Mouse (Mus musculus) CH12F3 (cell line): Measurements from ENCODE around the gene Slc24a3.

Source experiments
- in situ Hi-C: fragments of 300-500 bp; cut with MboI; formaldehyde crosslinking; loops from 2 replicates; pipeline ENCODE4 v1.14.3; 2020; ENCODE audit warnings: low sequenced_read_pairs

Slc24a3 gene

GRCm38 (mm10) chr2:145342956-145343355 is 175.4 kb downstream of the Slc24a3 start:
- in situ Hi-C loops, result no loop called here

GRCm38 (mm10) chr2:145344521-145344920 is 177.0 kb downstream of the Slc24a3 start:
- in situ Hi-C loops, result no loop called here

- in situ Hi-C loops, result no loop called here
Observed at GRCm38 (mm10) chr2:145353801-145354200, 186.2 kb downstream of the Slc24a3 start.

- in situ Hi-C loops, result no loop called here
Observed at GRCm38 (mm10) chr2:145358236-145358942, 190.8 kb downstream of the Slc24a3 start.

GRCm38 (mm10) chr2:145363604-145364003 is 196.1 kb downstream of the Slc24a3 start:
- in situ Hi-C loops, result no loop called here

- in situ Hi-C loops, result no loop called here
Observed at GRCm38 (mm10) chr2:145368701-145369100, 201.1 kb downstream of the Slc24a3 start.

DNA sequence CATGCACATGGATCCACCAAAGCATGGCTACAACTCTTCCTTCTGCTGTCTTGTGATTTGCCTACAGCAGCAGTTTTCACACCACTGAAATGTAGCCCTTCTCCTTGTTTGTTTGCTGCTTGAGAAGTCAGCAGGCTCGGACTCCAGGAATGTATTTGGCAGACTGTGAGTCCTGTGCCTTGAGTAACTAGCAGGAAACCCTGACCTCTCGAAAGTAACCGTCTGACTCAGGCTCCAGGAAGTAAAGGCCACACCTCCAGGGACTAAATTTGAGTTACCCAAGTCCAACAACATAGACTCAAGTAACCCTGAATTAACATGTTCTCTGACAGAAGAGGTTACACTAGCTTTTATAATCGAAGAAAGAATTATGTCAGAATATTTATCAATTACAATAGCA is 203.2 kb downstream of the Slc24a3 start:
- in situ Hi-C loops, result no loop called here

DNA sequence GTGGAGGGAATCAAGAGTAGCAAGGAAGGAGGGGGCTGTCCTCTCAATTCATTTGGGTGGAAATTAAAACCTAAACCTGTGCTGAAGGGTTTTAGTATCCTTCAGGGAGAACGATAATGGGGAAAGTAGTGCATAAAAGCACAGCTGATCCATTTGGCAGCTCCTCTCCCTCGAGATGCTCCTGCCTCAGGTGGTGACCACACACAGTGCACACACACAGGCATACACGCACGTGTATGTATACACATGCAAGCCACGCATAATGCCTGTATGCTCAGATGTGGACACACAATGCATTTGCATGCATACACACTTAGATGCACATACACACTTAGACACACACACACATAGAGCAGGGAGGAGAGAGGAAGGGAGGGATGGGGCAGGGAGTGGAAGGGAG is 206.2 kb downstream of the Slc24a3 start:
- in situ Hi-C loops, result no loop called here

GRCm38 (mm10) chr2:145382908-145383770 is 215.6 kb downstream of the Slc24a3 start:
- in situ Hi-C loops, result no loop called here

DNA sequence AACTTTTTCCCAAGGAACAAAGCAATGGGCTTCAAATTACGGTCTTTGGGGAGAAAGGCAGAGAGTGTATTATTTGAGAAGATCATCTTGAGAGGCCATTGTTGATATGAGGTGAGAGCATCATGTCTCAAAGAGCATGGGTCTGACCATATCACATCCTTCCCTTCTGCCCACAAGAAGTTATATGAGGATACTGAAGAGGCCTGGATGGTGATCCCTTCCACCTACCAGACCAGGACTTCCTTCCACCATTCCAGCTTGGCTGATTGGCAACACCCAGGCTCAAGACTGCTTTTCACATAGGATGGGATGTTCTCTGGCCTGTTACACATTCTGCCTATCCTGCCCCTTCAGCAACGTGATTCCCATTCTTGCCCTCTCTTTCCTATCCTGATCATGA is 216.7 kb downstream of the Slc24a3 start:
- in situ Hi-C loops, result no loop called here

GRCm38 (mm10) chr2:145385220-145385619 is 217.7 kb downstream of the Slc24a3 start:
- in situ Hi-C loops, result no loop called here

- in situ Hi-C loops, result no loop called here
Observed at GRCm38 (mm10) chr2:145385773-145386172, 218.2 kb downstream of the Slc24a3 start.

- in situ Hi-C loops, result no loop called here
Observed at GRCm38 (mm10) chr2:145395804-145396203, 228.2 kb downstream of the Slc24a3 start.

- in situ Hi-C loops, result no loop called here
Observed at GRCm38 (mm10) chr2:145396579-145396978, 229.0 kb downstream of the Slc24a3 start.

DNA sequence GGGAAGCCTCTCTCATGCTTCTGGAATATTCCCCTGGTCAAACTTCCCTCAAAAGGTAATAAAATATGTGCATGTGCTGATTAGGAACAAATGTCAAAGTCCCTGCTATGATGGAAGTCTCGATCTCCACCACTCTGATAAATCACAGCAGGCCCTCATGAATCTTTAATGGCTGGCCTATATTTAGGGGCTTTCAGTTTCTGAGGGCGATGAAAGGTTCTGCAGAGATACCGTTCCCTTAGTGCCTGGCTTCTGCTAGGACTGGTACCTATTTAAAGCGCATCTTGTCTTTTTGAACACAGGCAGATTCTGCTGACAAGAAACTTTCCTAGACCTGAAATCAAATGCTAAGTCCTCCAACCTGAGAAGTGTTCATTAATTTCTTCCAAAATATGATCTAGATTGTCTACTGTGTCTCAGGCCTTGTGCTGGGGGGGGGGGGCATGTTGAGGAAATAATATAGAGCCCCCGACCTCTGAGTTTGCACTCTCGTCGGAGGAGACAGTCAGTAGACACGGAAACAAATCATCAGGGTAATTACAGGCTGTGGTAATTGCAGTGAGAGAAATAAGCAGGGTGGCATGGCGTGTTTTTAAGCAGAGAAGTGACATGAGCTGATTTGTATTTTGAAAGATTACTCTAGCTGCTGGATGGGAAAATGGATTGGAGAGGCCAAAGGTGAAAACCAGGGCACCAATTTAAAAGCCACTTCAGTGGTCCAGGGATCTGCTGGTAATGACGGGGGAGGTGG is 230.1 kb downstream of the Slc24a3 start:
- in situ Hi-C loops, result no loop called here

- in situ Hi-C loops, result no loop called here
Observed at GRCm38 (mm10) chr2:145401240-145401805, 233.8 kb downstream of the Slc24a3 start.

DNA sequence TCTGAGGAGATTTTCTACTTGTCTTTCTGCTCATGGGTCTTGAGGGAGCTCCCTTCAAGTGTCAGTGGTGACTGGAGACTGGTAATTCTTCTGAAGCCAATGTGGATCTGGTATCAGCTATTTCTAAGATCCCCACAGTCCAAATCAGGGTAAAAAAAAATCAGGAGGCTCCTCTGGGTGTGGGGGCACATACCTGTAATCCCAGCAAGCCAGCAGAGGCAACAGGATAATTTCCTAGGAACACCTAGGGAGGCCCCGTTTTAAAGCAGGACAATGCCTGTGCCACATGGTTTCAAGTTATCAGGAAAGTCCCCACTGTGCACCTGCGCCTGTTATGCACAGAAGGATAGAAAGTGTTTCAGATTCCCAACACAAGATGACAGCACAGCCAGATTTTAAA is 234.4 kb downstream of the Slc24a3 start:
- in situ Hi-C loops, result no loop called here

GRCm38 (mm10) chr2:145404818-145405531 is 237.4 kb downstream of the Slc24a3 start:
- in situ Hi-C loops, result no loop called here

GRCm38 (mm10) chr2:145405746-145406145 is 238.2 kb downstream of the Slc24a3 start:
- in situ Hi-C loops, result no loop called here

DNA sequence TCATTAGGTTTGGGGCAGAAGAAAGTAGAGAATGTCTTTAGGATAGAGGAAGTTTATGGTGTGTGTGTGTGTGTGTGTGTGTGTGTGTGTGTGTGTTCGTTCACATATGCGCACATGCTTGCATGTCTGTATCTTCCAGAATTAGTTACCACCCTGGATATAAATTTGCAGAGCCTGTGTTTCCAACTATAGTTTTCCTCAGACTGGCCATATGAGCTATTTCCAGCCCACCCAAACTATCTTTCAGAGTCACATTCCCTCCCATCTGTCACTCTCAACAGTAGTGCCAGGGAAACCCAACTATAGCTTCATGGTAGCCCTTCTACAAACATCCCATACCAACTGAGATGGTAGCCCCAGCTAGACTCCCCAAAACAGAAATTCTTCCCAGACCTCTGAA is 250.2 kb downstream of the Slc24a3 start:
- in situ Hi-C loops, result no loop called here
